Mouse (Mus musculus): ENCODE results near the gene Hnf4a.

- TF ChIP-seq EP300 (IDR thresholded peaks at IDR 0.05; ENCODE audit: insufficient read depth, low read depth, low read length): peak; percentile 88
- TF ChIP-seq CTCF (IDR thresholded peaks at IDR 0.05): peak; percentile 99
These were observed 34.1 kb upstream of the Hnf4a start, which contains the start of gene Fitm2 for GRCm38 (mm10) chr2:163472466-163472851.
